Mouse (Mus musculus) thymus, postnatal 10 days (tissue): ENCODE data around the gene Slc16a2.
A peak's percentile ranks its signal among the peaks of the same experiment; 100 is the strongest.
"Not testable (repeated sequence)": the region's sequence is repeated elsewhere in the genome, so short reads cannot be mapped to it uniquely, and the experiment has no call there.

Source experiments
- DNase-seq, 2 experiments: peaks; one replicate each; pipeline ENCODE4 v3.0.0; 2021; ENCODE audit warnings: low spot score in 2 of 2

The Slc16a2 gene

GRCm38 (mm10) chrX:103734041-103734625 is 87.7 kb downstream of the Slc16a2 start:
- DNase-seq = no peak

- DNase-seq = no peak
These were observed 88.7 kb downstream of the Slc16a2 start for GRCm38 (mm10) chrX:103733091-103733490.

- no peak for DNase-seq
These were observed 89.6 kb downstream of the Slc16a2 start for GRCm38 (mm10) chrX:103732033-103732703.

GRCm38 (mm10) chrX:103722437-103722836 is 99.3 kb downstream of the Slc16a2 start:
- DNase-seq = no peak

GRCm38 (mm10) chrX:103719618-103720185 is 102.1 kb downstream of the Slc16a2 start:
- DNase-seq = no peak

GRCm38 (mm10) chrX:103712922-103713321 is 108.9 kb downstream of the Slc16a2 start:
- DNase-seq = no peak

- DNase-seq = no peak
These were observed 112.1 kb downstream of the Slc16a2 start for GRCm38 (mm10) chrX:103709671-103710070.

GRCm38 (mm10) chrX:103708592-103708991 is 113.2 kb downstream of the Slc16a2 start:
- no peak for DNase-seq

- DNase-seq = no peak
These were observed 117.2 kb downstream of the Slc16a2 start for GRCm38 (mm10) chrX:103704611-103705010.

- DNase-seq = no peak
These were observed 117.8 kb downstream of the Slc16a2 start for GRCm38 (mm10) chrX:103704024-103704423.

- no peak for DNase-seq
These were observed 124.0 kb downstream of the Slc16a2 start for GRCm38 (mm10) chrX:103697796-103698195.

- DNase-seq = no peak
These were observed 125.7 kb downstream of the Slc16a2 start for GRCm38 (mm10) chrX:103696081-103696519.

- peak; percentile 34 to 50 for DNase-seq
These were observed 126.4 kb downstream of the Slc16a2 start for GRCm38 (mm10) chrX:103695165-103695996.

- no peak for DNase-seq
These were observed 127.0 kb downstream of the Slc16a2 start for GRCm38 (mm10) chrX:103694787-103695164.

- no peak for DNase-seq
These were observed 127.4 kb downstream of the Slc16a2 start for GRCm38 (mm10) chrX:103694381-103694780.

- no peak for DNase-seq
These were observed 128.9 kb downstream of the Slc16a2 start for GRCm38 (mm10) chrX:103692916-103693315.

GRCm38 (mm10) chrX:103688551-103688950 is 133.2 kb downstream of the Slc16a2 start:
- no peak for DNase-seq

GRCm38 (mm10) chrX:103674674-103675073 is 147.1 kb downstream of the Slc16a2 start:
- DNase-seq = no peak

- DNase-seq = no peak
These were observed 148.0 kb downstream of the Slc16a2 start for GRCm38 (mm10) chrX:103673761-103674160.

- DNase-seq = no peak
These were observed 151.5 kb downstream of the Slc16a2 start for GRCm38 (mm10) chrX:103670245-103670644.

GRCm38 (mm10) chrX:103664445-103664844 is 157.3 kb downstream of the Slc16a2 start:
- not testable (repeated sequence) for DNase-seq

- DNase-seq = no peak
These were observed 162.8 kb downstream of the Slc16a2 start for GRCm38 (mm10) chrX:103658985-103659384.
